Mouse (Mus musculus): ENCODE results near the gene Bbip1.
"Not testable (repeated sequence)": the region's sequence is repeated elsewhere in the genome, so short reads cannot be mapped to it uniquely, and the experiment has no call there.

Bbip1 gene

GRCm38 (mm10) chr19:53921996-53922395 lies 22.4 kb downstream of the Bbip1 start:
- not testable (repeated sequence) for DNase-seq

GRCm38 (mm10) chr19:53919541-53919940 lies 24.9 kb downstream of the Bbip1 start:
- DNase-seq: no peak

GRCm38 (mm10) chr19:53914950-53915349 lies 29.5 kb downstream of the Bbip1 start:
- no peak for DNase-seq

GRCm38 (mm10) chr19:53906703-53907070 lies 37.7 kb downstream of the Bbip1 start:
- not testable (repeated sequence) for DNase-seq

- peak; percentile 40 to 42 for DNase-seq
Observed at GRCm38 (mm10) chr19:53906033-53906702, 38.3 kb downstream of the Bbip1 start.

GRCm38 (mm10) chr19:53904833-53905480 lies 39.5 kb downstream of the Bbip1 start:
- DNase-seq: no peak

- peak; percentile 69 to 80 for DNase-seq
Observed at GRCm38 (mm10) chr19:53903507-53904321, 40.7 kb downstream of the Bbip1 start.

- peak; percentile 96 to 99 for DNase-seq
Observed at GRCm38 (mm10) chr19:53902739-53903487, 41.5 kb downstream of the Bbip1 start.

- no peak for DNase-seq
Observed at GRCm38 (mm10) chr19:53901931-53902738, 42.3 kb downstream of the Bbip1 start.

GRCm38 (mm10) chr19:53899941-53900610 lies 44.4 kb downstream of the Bbip1 start:
- no peak for DNase-seq

- peak; percentile 20 to 45 for DNase-seq
Observed at GRCm38 (mm10) chr19:53898970-53899900, 45.2 kb downstream of the Bbip1 start.

- DNase-seq: no peak
Observed at GRCm38 (mm10) chr19:53898498-53898897, 45.9 kb downstream of the Bbip1 start.

- DNase-seq: no peak
Observed at GRCm38 (mm10) chr19:53898046-53898445, 46.4 kb downstream of the Bbip1 start.

GRCm38 (mm10) chr19:53894538-53895121 lies 49.8 kb downstream of the Bbip1 start:
- DNase-seq: peak in 1 of 2 experiments; percentile 11

GRCm38 (mm10) chr19:53893711-53894171 lies 50.7 kb downstream of the Bbip1 start:
- DNase-seq: peak; percentile 29 to 52

- DNase-seq: no peak
Observed at GRCm38 (mm10) chr19:53892838-53893359, 51.5 kb downstream of the Bbip1 start.

- peak; percentile 68 to 76 for DNase-seq
Observed at GRCm38 (mm10) chr19:53892061-53892460, 52.4 kb downstream of the Bbip1 start, which contains the start of gene Pdcd4. Pdcd4 (plus strand) TSS chr19:53892231.

- DNase-seq: no peak
Observed at GRCm38 (mm10) chr19:53891569-53891968, 52.9 kb downstream of the Bbip1 start.

- DNase-seq: peak; percentile 30 to 48
Observed at GRCm38 (mm10) chr19:53890781-53891251, 53.6 kb downstream of the Bbip1 start.

Data from kidney, postnatal 4 days (tissue).